Mouse (Mus musculus): ENCODE results near the gene Snx9.

DNA sequence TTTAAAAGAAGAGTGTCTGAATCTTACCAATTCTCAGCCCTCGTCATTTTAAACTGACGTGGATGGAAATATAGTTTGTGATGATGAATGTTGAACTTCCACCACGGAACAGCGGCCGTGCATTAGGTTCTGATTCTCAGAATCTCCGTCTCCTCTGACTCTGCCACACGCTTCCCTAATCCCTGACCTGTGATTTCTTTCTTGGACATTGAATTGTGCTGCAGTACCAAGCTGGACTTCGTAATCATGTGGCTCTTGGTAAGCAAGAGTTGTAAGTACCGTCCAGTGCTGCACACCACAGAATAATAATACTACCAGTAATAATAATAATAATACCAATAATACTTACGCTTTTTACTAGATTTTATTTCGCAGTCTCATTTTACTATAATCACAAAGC, 29.6 kb downstream of the Snx9 start:
- TF ChIP-seq CHD2 (IDR thresholded peaks at IDR 0.05; ENCODE audit: low read depth, low read length), result no peak
- TF ChIP-seq HCFC1 (IDR thresholded peaks at IDR 0.05; ENCODE audit: borderline replicate concordance, insufficient read depth, low read length), result no peak
- TF ChIP-seq ZC3H11A (IDR thresholded peaks at IDR 0.05; ENCODE audit: borderline replicate concordance, low read depth, low read length), result no peak
- no peak for TF ChIP-seq ZNF384 (IDR thresholded peaks at IDR 0.05; ENCODE audit: low read depth, low read length)
- TF ChIP-seq MAFK (IDR thresholded peaks at IDR 0.05; ENCODE audit: insufficient read depth, low read depth, low read length), result no peak

Data from ES-E14 (cell line).